Mouse (Mus musculus) frontal cortex, postnatal 36 days (tissue): ENCODE measurements around the gene Trim11.

ENCODE experiments used
- DNase-seq, 2 experiments: peaks; one replicate each; pipeline ENCODE4 v3.0.0; 2022; ENCODE audit warnings: low spot score in 2 of 2

Trim11 gene

GRCm38 (mm10) chr11:59015052-59015451 lies 37.2 kb downstream of the Trim11 start:
- DNase-seq, result peak; percentile 51 to 58

- no peak for DNase-seq
Measured at GRCm38 (mm10) chr11:59026411-59026810, 48.5 kb downstream of the Trim11 start.

- DNase-seq, result no peak
Measured at GRCm38 (mm10) chr11:59029003-59029402, 51.1 kb downstream of the Trim11 start.
